Mouse (Mus musculus) embryo, embryonic 9.5 days (tissue): ENCODE data around the gene BC055324.

ENCODE experiments used
- DNase-seq: peaks from one replicate; pipeline ENCODE4 v3.0.0-alpha.2; 2017; ENCODE audit errors: extremely low spot score

The BC055324 gene

DNA sequence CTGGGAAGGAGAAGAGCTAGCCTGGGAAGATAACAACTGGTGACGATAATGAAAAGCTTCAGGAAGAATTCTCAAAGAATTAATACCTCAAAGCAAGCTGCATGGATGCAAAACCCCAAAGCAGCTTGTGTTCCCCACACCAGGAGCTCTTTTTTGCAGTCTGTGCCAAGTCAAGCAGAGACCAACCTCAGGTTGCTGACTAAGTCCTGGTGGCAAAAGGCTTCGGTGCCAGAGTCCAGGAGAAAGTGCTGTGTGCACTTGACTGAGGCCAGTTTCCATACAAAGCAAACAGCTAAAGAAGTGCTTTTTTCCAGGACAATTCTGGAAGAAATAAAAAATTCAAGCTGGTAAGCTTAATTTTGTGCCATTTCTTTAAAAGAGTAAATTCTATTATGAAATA, 41.2 kb downstream of the BC055324 start:
- no peak for DNase-seq

DNA sequence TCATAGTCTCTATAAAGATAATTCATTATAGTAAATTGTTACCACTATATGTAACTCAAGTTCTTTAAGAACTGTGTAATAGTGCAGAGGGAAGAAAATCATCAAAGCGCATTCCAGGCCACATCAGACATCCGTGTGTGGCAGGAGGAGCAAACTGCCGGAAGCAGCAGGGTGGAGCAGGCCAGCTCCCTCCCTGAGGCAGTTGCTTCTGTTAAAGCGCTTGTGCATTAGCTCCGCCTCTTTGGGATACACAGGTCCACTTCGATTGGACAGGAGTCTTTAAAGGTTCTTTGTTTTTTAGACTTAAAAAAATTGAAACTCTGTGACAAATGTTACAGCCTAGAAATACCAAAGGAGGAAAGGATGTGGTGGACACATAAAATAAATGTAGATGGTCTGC, 52.5 kb downstream of the BC055324 start:
- no peak for DNase-seq

DNA sequence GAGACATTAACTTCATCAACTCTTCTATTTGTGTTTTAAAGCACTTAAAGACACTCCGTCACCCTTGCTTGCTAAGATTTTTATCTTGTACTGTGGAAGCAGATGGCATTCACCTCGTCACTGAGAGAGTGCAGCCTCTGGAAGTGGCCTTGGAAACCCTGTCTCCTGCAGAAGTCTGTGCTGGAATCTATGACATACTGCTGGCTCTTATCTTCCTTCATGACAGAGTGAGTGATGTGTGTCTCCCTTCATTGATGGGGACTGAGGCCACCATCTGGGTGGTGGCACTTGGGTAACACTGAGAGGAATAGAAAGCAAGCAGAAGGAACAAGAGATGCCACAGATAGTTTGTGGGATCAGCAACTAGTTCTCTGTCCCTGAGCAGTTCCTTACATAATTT, 60.0 kb downstream of the BC055324 start:
- DNase-seq: no peak

DNA sequence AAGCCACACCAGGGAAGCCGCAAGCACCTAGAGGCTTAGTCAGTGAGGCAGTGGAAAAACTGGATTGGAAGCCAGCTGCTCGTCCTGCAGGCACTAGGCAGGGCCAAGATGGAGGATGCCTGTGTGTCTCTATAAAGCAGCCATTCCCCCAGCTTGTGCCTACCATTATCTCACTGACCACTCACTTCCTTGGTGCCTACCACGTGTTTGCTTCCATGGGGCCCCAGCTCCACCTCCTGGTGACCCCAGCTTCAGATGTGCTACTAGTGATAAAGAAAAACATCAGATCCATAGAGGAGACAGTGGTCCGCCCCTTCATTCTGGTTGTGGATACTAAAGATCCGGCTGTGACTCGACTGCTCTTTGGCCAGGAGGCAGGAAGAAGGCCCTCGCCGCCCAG, 62.8 kb downstream of the BC055324 start:
- no peak for DNase-seq

DNA sequence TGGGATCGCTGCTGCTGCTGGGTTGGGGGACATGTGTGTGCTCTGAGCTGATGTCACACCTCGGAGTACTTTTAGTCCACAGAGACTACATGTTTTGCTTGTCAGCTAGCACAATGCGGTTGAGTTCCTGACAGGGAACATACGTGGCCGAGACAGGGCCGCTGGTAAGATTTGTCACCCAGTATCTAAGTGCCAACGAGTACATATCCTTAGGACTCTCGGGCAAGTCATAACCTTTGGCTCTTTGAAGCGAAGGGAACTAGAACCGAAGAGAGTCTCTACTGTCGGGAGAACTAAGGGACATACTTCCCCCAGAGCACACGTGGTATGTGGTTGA, 64.2 kb downstream of the BC055324 start:
- DNase-seq: no peak

DNA sequence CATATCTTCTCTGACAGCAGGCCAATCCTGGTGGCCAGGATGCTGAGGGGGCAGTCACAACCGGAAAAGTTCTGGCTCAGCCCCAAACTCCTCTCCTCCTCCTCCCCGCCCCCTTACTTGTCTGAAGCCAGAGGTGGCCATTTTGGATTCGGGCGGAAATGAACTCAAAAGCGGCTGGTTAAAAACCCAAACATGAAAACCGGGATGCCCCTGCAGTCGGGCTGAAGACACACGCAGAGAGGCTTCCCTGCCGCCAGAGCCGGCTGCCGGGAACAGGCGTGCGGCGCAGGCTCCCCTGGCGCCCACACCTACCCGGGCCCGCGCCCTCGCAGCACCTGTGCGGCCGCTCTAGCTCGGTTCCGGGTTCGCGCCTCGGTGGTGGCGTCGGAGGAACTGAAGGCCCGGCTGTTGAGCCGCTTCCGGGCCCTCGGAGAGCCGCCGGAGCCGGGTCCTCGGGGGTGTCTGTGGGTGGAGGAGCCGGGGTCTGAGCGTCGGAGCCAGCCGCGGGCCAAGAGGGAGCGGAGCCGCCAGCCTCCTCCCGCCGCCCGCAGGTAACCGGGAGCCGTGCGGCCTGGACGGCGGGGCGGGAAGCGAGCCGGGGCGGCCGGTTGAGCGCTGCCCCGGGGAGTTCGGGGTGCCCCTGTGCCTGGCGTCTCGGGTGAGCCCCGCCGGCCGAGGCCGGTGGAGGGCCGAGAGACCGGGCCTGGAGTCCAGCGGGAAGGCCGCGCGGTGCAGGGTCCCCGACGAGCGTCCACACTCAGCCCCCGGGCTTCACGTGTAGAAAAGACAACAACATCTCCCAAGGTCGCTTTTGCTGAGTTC, 64.7 kb downstream of the BC055324 start:
- DNase-seq: peak; percentile 89

DNA sequence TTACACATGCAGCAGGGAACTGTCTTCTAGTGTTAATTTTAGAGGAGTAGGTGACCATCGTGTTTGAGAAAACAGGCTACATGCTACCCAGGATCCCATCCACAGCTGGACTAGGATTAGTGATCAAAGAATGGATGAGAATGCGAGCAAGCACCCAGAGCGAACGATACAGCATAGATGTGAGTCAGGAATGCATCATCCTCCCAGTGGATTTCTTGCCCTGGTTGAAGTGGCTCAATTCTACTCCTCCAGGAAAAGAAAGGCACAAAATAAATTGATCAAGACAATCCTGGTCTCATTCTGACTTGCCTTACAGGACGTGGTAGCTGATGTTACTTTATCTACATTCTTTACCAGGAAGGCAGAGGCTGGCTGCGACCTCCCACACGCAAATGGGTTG, 65.8 kb downstream of the BC055324 start, which contains the start of gene Scyl3:
Scyl3 (plus strand) TSS at position 255 of the 400 bp plus-strand sequence.
- no peak for DNase-seq

DNA sequence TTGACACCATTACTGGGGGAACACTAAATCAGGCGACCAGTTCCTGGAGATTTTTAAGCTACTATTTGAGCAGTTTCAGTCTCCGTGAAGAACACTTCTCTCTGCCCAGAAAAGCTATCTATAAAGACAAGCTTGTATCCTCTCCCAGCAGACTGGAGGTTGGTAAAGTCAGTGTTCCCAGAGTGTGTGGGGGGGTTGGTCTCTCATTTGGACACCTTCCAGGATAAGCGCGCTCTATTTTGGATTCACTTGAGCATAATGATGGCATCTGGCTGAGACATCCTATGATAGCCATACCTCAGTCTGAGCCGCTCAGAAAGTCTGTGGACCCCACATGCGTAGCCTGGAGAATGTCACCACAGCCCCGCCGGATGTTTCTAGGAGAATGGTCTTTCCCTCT, 70.5 kb downstream of the BC055324 start:
- no peak for DNase-seq

DNA sequence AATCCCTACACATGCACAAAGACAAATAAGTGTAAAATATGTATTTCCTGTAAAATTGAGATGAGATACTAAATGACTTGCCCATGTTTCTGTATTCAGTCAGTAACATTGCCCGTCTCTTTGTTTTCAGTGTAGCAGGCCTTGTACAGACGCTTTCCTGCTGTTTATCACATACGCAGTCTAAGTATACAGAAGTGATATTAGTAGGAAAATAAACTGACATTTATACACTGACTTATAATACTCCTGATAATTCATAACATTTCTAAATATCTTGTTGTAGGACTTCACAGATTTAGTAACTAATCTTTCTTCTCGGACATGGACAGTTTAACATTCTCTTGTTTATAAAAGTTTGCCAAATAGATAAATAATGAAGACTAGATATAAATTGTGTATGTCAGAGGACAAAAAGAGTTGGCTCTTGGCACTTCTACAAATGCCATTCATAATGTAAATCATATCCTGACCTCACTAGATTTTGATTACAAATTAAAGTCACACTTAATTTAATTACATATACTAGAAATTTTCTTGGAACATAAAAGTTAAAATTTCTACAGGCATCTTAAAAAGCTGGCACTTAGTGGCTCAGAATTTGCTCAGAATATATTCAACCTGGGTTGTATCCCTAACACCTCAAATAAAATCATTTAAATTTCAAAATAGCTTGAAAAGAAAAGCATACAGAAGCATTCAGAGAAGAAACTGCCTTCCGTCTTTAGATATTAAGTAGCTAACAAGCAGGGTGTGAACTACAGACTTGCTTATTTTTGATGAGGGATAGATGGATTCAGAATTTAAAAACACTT, 77.0 kb downstream of the BC055324 start:
- no peak for DNase-seq

DNA sequence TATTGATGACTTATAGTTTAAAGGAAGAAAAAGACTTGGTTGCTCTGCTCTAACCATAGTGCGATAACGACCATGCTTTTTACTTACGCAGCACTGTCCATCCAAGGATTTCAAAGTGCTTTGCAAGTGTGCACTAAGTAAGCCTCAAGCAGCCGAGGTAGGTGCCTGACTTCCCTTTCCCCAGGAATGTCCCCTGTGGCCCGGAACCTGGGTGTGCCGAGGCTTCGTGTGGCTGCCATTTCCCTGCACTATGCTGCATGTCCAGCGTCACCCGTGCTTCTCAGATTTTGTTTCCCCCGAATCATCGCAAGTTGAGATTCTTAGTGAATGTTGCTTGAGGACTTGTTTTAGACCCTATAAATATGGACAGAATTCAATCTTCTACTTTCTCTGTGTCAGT, 82.6 kb downstream of the BC055324 start:
- DNase-seq: no peak

DNA sequence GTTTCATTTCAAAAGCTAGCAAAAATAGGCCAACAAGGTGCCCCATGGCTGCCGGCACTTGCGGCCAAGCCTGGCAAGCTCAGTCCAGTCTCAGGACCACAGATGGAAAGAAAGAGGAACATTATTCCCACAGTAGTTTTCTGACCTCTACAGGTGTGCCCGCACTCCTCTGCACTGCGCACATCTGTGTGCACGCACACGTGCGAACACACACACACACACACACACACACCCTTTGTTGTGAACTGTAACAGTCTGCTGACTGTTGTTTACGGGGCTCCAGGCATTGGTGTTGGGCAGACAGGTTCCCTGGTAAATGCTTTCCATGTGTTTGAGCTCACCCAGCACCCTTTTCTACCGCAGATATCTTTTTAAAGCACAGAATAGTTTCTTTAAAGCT, 83.8 kb downstream of the BC055324 start:
- no peak for DNase-seq

DNA sequence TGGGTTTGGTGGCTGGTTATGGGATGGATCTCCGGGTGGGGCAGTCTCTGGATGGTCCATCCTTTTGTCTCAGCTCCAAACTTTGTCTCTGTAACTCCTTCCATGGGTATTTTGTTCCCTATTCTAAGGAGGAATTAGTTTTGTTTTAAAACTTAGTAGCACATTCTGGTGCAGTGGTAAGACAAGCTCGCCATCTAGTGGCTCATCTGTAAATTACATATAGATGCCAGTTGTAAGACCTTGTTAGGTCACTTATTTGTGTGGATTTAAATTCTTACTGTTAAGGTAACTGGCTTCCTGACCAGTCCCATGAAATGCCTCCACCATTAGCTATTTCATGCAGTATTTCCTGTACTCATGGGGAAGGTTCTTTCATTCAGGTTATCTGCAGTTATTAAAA, 84.3 kb downstream of the BC055324 start:
- peak; percentile 52 for DNase-seq

DNA sequence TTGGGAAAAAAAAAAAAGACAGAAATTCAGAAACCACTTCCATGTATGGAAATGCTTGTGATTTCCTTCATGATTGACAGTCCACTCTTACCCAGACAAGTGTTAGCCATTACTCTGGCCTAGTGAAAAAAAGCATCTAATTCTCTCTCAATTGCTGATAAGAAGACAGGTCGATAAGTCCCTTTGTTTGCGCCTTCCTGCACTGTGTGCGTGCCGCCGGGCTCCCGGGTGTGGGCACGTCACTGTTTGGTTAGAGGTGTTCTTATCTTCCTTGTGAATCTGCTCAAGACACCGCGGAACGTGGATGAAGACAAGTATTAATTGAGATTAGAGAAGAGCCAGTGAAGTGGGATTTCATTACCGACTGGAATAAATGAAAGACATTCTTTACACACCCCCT, 86.2 kb downstream of the BC055324 start:
- no peak for DNase-seq

DNA sequence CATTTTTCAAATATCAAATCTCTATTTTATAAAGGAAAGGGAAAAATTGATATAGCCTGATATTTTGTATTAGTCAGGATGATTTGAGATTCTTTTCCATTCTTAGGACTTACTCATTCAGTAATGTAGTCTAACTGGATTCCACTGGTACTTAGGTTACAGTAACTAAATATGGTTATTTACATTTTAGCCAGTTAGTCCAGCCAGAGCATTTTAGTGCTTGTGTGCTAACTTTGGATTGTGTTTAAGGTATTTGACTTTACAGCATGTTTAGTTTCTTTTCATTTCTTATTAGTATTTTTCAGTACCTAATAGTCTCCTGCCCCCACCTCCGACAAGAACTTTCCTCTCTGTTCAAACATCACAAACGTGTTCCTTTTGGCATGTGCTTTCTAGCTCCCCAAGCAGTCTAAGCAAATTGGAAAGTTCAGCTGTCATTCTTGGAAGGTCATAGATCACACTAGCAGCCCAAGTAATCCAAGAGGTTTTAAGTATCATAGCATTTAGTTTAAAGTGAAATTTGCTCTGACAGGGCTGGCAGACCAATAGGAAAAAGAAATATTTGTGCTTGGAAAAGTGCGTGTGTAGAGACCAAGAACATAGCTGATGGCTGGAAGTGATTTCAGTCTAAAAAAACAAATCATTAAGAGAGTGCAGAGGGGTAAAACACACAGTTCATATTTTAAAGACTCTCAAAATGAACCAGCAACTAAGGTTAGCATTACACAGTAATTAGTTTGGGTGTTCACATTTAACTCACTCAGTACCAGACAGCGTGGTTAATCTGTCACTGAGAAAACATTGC, 87.4 kb downstream of the BC055324 start:
- DNase-seq: no peak

DNA sequence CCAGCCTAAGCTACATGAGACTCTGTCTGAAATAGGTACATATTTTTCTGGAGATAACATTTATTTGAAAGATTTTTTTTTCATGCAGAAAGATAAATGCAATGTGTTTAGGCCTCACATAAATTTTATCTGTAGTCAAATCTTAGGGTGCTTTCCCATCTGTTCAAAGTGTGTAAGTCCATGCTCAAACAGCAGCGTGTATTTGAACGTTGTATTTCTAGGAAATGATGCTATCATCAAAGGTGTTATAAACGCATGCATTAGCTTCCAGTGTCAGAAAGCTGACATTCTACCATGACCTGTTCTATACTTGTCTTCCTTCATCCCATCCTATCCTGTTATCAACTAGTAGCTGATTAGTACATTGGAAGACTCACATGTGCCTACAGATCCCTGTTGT, 91.2 kb downstream of the BC055324 start:
- no peak for DNase-seq

DNA sequence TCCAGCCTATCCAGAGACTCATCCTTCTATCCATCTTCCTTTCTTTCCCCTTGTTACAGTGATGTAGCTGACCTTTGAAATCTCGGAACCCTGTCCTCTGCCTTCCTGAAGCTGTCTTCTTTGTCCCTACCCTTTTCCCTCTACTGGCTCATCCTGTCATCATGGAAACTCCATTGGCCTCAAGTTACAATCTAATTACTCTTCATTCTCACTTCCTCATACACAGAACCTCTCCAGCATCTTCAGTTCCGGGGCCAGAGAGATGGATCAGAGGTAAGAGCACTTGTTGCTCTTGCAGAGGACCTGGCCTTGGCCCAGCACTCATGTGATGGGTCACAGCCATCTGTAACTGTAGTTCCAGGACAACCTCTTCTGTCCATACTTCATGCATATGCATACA, 94.4 kb downstream of the BC055324 start:
- no peak for DNase-seq

DNA sequence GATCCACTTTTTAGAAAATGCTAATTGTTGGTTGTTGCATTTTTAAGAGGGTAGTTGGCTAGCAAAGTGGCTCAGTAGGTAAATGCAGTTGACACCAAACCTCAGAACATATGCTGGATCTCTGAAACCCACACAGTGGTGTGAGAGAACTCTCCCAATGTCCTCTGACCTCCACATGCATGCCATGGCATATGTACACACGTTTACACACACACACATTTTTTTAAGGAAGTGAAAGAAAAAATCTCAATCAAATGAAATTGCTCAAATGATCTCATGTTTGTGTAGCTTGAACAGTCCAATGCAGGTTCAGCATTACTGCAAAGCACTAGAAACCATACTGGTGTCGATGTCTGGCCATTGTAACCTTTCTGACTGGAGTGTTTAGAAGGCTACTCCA, 95.0 kb downstream of the BC055324 start:
- no peak for DNase-seq

DNA sequence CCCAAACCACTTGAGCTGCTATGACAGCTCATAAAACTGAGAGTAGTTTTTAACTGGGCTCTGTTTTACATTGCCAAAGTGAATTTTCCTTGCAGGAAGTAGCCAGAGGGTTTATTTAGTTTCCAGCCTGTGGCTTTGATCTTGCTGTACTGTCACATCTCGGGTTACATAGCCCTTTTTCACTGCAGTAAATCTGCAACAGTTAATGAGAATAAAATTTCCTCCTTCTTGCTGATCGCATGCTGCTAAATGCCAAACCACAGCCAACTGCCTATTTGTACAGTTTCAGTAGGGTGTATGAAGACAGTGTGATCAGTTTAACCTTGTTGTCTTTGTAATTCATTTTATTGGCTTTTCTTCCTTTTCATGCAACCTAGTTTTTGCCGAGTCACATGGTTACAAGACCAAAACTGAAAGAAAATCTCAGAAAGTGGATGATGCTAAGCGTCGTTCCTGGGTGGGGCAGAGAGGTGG, 96.3 kb downstream of the BC055324 start:
- peak; percentile 16 for DNase-seq
